Mouse (Mus musculus): ENCODE measurements at regions not wholly inside any gene's neighbourhood (a gene's known extent, or its start where the extent isn't known, plus 50 kb on each side); places are given as distances from the start of the nearest gene placed in this dataset.
A peak's percentile ranks its signal among the peaks of the same experiment; 100 is the strongest.
"Not testable (repeated sequence)": the region's sequence is repeated elsewhere in the genome, so short reads cannot be mapped to it uniquely, and the experiment has no call there.

DNA sequence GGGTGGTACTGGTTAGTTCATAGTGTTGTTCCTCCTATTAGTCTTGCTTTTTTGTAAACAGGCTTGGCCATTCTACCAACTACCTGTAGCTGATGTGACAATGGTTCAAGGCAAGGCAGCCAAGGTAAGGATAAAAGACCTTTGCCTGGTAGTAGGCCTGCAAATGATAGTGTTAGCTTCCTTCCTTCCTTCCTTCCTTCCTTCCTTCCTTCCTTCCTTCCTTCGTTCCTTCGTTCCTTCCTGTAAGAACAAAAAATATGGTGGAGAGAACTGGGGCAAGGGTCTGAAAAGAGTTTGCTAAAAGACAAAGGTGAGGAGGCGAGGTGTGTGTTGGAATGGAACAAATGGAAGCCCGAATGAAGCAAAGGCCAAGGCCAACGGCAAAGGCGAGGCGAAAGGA lies 84.8 kb upstream of the Ezh2 start:
- intact Hi-C loops (cut with DNase I; ENCODE audit: low total_unique reads); DNase-seq: not testable (repeated sequence)

DNA sequence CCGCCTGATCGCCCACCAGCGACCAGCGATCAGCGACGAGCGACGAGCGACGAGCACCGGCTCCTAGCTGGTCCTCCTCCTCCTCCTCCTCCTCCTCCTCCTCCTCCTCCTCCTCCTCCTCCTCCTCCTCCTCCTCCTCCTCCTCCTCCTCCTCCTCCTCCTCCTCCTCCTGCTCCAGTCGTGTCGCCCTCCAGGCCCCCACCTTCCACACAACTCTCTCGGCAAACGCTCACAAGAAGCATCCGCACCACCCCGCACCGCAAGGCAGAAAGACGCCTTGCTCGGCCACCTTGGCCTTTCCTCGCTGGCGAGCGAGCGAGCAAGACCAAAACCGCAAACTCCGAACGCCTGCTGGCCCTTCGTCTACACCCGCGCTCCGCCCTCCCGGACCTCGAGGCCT lies 77.6 kb upstream of the Ezh2 start:
- peak; percentile 26 for DNase-seq
- intact Hi-C loops (cut with DNase I; ENCODE audit: low total_unique reads): not testable (repeated sequence)

DNA sequence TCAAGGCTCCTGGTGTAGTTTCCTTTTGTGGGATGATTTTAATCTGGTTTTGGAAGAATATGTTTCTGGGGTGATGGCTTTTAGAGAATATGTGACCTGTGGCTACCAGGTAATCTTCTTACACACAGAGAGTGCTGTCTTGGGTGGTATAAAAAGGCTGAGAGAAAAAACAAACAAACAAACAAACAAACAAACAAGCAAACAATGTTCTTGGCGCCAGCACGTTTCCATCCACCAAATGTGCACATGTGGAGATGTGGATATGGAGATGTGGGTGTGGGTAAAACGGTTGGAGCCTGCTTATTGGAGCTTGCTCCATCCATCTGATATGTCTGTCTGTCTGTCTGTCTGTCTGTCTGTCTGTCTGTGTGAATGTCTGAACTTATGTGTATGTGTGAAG lies 57.7 kb upstream of the Ezh2 start:
- DNase-seq; intact Hi-C loops (cut with DNase I; ENCODE audit: low total_unique reads): not testable (repeated sequence)

DNA sequence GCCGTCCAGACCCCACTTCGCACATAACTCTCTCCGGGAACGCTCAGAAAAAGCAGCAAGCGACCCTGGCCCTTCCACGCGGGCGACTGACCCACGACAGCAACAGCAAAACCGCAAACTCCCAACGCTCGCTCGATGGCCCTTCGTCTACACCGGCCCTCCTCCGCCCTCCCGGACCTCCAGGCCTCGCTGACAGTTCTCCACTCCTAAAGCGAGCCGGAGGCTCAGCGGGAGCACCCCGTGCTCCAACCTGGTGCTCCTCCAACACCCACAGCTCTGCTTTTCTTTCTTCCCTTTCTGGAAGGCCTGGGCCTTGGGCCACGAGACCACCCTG lies 56.2 kb upstream of the Ezh2 start:
- intact Hi-C loops (cut with DNase I; ENCODE audit: low total_unique reads); DNase-seq: not testable (repeated sequence)

DNA sequence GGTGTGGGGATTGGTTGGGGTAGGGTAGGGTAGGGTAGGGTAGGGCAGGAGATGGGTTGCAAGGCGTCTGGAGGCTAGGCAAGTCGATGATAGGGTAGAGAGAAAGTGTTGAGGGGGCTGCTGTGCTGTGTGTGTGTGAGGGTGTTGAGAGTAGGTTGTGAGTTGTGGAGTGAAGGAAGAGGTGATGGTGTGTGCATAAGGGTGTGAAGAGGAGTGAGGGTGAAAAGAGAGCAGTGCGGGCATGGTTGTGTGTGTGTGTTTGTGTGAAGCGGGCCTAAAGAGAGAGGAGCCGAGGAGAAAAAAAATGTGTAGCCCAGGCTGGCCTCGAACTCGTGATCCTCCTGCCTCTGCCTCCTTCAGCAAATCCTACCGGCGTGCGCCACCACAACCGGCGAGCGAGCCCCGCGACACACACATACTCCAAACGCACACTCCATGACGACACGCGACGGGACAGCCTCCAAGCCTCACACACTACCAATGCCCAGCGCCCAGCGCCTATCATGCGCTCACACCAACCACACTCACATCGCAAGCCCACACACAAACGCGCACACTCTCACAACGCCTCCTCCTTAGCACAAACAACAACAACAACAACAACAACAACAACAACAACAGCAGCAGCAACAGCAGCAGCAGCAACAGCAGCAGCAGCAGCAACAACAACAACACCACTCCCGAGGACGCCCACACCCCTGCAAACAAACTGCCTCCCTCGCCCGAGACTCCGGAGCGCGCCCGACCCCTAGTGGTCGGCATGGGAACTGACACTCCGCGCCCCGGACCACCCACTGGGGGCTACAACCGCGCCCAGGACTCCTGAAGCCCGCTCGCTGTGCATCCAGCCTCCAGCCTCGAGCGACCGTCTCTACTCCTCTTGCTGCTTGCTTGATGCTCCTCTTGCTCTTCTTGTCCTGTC lies 55.6 kb upstream of the Ezh2 start:
- intact Hi-C loops (cut with DNase I; ENCODE audit: low total_unique reads): no loop called here

DNA sequence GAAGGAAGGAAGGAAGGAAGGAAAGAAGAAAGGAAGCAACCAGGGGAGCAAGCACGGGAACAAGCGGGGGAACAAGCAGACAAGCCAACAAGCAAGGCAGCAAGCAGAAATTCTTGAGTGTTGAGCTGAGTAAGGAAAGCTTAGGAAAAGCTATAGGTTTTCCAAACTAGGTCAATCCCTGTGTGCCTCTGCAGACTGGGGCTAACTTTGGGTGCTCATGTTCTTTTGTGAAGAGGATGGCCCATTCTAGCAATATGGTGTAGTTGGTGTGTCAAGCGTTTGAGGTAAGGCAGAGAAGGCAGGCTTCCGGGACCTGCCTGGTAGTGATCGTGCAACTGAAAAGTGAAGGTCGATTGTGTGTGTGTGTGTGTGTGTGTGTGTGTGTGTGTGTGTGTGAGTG lies 54.8 kb upstream of the Ezh2 start:
- DNase-seq: peak; percentile 12
- intact Hi-C loops (cut with DNase I; ENCODE audit: low total_unique reads): no loop called here

More for the DNA sequence above, 55.6 kb upstream of the Ezh2 start:
- DNase-seq: peak; percentile 92

DNA sequence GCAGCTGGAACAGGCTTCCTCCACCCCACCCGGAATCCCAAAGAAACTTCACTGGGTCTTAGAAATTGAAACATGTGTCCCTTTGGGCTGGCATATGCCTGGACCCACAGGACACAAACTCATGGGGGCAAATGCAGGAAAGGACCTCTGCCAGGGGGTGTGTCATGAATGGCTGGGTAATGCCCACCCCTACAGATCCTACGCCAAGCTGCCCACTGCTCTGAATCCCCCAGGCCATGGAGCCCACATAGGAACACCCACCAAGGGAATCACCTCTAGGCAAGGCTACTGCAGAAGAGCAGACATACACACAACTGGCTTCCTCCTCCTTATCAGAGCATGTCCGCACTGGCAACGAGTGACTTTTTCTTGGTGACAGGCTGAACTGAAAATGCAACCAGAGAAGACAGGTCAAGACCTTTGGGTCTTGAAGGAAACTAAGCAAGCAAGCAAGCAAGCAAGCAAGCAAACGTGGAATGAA lies 54.4 kb upstream of the Ezh2 start:
- intact Hi-C loops (cut with DNase I; ENCODE audit: low total_unique reads): no loop called here

DNA sequence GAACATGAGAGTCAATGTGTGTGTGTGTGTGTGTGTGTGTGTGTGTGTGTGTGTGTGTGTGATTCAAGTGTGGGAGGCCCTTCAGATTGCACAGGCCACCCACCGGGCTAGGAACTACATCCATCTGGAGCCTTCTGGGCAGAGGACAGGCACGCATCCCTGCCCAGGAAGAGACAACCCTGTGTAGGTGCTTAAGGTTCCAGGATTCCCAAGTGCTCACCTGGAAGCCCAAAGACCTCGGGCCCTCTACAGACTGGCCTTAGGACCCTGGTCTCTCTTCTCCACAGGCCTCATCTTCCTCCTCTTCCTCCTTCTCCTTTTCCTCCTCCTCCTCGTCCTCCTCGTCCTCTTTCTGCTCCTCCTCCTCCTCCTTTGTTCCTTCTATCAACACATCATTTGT lies 53.8 kb upstream of the Ezh2 start:
- intact Hi-C loops (cut with DNase I; ENCODE audit: low total_unique reads): no loop called here
- peak; percentile 8 for DNase-seq

More for the DNA sequence above, 54.4 kb upstream of the Ezh2 start:
- peak; percentile 12 for DNase-seq

DNA sequence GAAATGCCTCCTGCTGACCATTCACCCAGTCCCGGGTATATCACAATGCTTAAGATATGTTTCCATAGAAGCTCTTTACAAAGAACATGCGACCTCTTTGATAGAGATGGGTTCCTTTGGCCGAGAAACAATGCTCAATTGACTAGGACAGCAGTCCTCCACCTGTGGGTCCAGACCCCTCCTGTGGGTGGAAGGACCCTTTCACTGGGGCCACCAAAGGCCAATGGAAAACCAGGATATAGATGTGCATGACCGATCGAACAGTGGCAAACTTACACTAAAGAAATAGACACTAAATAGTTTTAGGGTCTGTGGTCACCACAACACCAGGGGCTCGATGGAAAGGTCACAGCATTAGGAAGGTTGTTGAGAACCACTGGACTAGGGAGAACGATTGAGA lies 53.2 kb upstream of the Ezh2 start:
- intact Hi-C loops (cut with DNase I; ENCODE audit: low total_unique reads): no loop called here

DNA sequence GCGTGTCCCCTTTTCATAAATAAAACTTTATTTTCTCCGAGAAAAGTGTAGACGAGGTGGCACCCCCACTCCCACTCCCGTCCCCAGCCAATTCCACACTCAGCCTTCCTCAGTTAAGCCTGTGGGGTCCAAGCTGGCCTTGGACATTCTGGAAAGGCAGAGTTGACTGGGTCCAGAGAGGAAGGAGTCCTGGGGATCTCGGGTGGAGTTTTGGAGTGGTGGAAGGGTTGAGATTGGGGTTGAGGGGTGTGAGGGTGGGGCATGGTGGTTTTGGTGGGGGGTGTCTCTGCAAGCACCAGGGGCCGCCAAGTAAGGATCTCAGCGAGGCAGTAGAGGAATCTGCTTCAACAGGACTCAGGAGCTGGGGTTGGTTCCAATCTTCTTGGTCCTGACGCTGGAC lies 52.7 kb upstream of the Ezh2 start:
- DNase-seq: peak; percentile 5
- intact Hi-C loops (cut with DNase I; ENCODE audit: low total_unique reads): no loop called here

More for the DNA sequence above, 53.2 kb upstream of the Ezh2 start:
- DNase-seq: no peak

DNA sequence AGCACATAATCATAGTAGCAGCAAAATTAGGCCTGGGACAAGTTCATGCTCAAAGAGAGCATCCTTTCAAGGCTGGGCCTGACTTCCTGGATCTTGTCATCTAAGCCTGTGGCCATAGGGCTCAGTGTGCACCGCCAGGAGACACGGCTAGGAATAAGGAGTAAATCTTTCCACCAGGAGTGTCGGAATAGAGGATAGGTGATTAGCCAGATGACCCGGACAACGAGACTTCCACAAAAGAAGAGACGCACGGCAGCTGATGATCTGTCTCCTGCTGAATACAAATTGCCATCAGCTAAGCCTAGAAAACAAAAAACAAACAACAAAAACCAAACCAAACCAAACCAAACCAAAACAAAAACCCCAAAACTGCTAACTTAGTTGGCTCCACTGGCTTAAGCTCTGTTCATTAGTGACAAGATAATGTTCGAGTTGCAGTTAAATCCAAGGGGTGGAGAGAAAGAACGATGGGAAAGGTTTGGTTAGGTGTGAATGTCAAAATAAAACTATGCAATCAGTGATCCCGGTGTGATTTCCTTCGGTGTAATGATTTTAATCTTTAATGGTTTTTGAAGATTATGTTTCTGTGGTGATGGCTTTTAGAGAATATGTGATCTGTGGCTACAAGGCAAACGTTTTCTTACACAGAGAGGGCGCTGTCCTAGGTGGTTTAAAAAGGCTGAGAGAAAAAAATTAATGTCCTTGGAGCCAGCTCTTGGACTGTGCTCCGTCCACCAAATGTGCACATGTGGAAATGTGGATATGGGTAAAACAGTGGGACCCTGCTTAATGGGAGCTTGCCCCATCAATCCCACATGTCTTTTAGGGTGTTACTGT lies 51.8 kb upstream of the Ezh2 start:
- intact Hi-C loops (cut with DNase I; ENCODE audit: low total_unique reads): no loop called here
- DNase-seq: no peak

DNA sequence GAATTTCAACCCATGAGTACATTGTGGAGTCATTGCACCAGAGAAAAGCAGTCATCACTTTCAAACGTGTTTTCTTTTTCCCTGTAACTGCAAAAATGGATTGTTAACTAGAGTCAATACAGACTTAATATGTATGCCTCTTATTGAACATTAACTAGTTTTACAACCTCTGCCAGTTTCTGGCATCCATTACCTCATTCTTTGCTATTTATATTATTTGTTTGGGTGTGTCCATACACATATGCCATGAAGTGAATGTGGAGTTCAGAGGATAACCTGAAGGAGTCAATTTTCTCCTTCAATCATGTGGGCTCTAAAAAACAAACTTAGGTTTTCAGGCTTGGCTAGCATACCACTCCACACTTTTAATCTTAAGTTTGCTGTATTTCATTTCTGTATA lies 50.9 kb upstream of the Ezh2 start:
- intact Hi-C loops (cut with DNase I; ENCODE audit: low total_unique reads): no loop called here
- DNase-seq: no peak
